In the genomic region with DNA sequence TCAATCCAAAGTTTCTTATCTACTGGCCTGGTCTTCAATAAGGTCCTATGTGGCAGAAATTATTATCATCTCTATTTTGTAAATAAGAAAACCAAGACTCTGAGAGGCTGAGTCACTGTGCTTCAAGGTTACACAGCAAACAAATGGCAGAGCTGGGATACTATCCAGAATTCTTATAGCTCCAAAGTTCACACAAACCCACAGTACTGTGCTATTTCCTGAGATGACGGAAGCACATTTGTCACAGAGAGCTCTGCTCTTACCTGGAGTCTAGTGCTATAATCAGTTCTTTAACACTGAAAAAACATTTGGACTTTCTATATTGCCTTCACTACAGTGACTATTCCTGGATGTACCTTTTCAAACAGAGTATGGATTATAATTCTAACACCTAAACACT, we compare ENCODE assay signal across 19 mouse cellular contexts.
"Had no signal": no experiment of that assay in that cellular context is flagged by ENCODE, and none has a peak within 500 bp of the region (broad histone marks: within the 10 kb centered on the region; RNA-seq: fewer than 3 reads in every experiment).

No protein-coding gene starts in this region.

- H3K4me3 ChIP-seq: midbrain, embryonic 10.5 days; midbrain, embryonic 12.5 days; myocyte; neural tube, embryonic 13.5 days; neural tube, embryonic 15.5 days; stomach, embryonic 15.5 days had no signal

- H3K27ac ChIP-seq: midbrain, embryonic 10.5 days; midbrain, embryonic 12.5 days; neural tube, embryonic 13.5 days; neural tube, embryonic 15.5 days; stomach, embryonic 15.5 days; stomach, postnatal 0 days had no signal

- ATAC-seq: midbrain, embryonic 16.5 days had no signal

- DNase-seq: lung, adult 18-20 months; lung, embryonic 14.5 days; lung, postnatal 10 days; lung, postnatal 4 days; midbrain, embryonic 14.5 days; retina, postnatal 1 day; right cerebral cortex, postnatal 14 days; spleen, adult 18-20 months; thymus, adult 18-20 months; thymus, postnatal 14 days; thymus, postnatal 36 days had no signal
